Mouse (Mus musculus) MN1 (cell line): Measurements from ENCODE around the gene Serpina3c.

Source experiments
- DNase-seq: peaks from one replicate; pipeline ENCODE4 v3.0.0-alpha.2; 2016; ENCODE audit warnings: low spot score

The Serpina3c gene

GRCm38 (mm10) chr12:104153656-104154055, at the start of gene Serpina3c:
Gene Serpina3c (minus strand): TSS chr12:104153870.
- no peak for DNase-seq

GRCm38 (mm10) chr12:104190852-104191251, 37.2 kb upstream of the Serpina3c start:
- no peak for DNase-seq

- DNase-seq, result no peak
These were observed 35.6 kb upstream of the Serpina3c start for GRCm38 (mm10) chr12:104189246-104189645.

- DNase-seq, result no peak
These were observed 32.4 kb upstream of the Serpina3c start for GRCm38 (mm10) chr12:104186041-104186581.

- DNase-seq, result no peak
These were observed 31.4 kb upstream of the Serpina3c start for GRCm38 (mm10) chr12:104185046-104185445.

GRCm38 (mm10) chr12:104178987-104179386, 25.3 kb upstream of the Serpina3c start:
- no peak for DNase-seq

GRCm38 (mm10) chr12:104178577-104178976, 24.9 kb upstream of the Serpina3c start:
- no peak for DNase-seq

GRCm38 (mm10) chr12:104175636-104176035, 22.0 kb upstream of the Serpina3c start:
- DNase-seq, result no peak

GRCm38 (mm10) chr12:104174747-104175146, 21.1 kb upstream of the Serpina3c start:
- no peak for DNase-seq

GRCm38 (mm10) chr12:104153041-104153645, 527 bp downstream of the Serpina3c start:
- DNase-seq, result no peak

GRCm38 (mm10) chr12:104151989-104152388, 1.7 kb downstream of the Serpina3c start:
- no peak for DNase-seq

- no peak for DNase-seq
These were observed 8.1 kb downstream of the Serpina3c start for GRCm38 (mm10) chr12:104145571-104145970.

- no peak for DNase-seq
These were observed 10.4 kb downstream of the Serpina3c start for GRCm38 (mm10) chr12:104143286-104143685.

GRCm38 (mm10) chr12:104142427-104142826, 11.2 kb downstream of the Serpina3c start:
- DNase-seq, result no peak

- no peak for DNase-seq
These were observed 12.2 kb downstream of the Serpina3c start for GRCm38 (mm10) chr12:104141506-104141905.

- DNase-seq, result no peak
These were observed 13.0 kb downstream of the Serpina3c start for GRCm38 (mm10) chr12:104140543-104141103.

GRCm38 (mm10) chr12:104138216-104138615, 15.5 kb downstream of the Serpina3c start:
- DNase-seq, result no peak

GRCm38 (mm10) chr12:104131041-104131440, 22.6 kb downstream of the Serpina3c start:
- DNase-seq, result no peak

GRCm38 (mm10) chr12:104127696-104128095, 26.0 kb downstream of the Serpina3c start, which contains the start of gene Serpina3b:
Gene Serpina3b (plus strand): TSS chr12:104127996.
- DNase-seq, result no peak

GRCm38 (mm10) chr12:104125021-104125560, 28.6 kb downstream of the Serpina3c start:
- no peak for DNase-seq

GRCm38 (mm10) chr12:104123996-104124395, 29.7 kb downstream of the Serpina3c start:
- no peak for DNase-seq

GRCm38 (mm10) chr12:104123097-104123496, 30.6 kb downstream of the Serpina3c start:
- no peak for DNase-seq

- no peak for DNase-seq
These were observed 38.6 kb downstream of the Serpina3c start for GRCm38 (mm10) chr12:104114921-104115579.
